Mouse (Mus musculus): ENCODE measurements around the gene Igdcc3. TPM values are rescaled to one million over a fixed set of nuclear protein-coding genes. Genes with fewer than 3 reads are reported as not detected.

Igdcc3 gene
- polyA plus RNA-seq (2012; rRNA removed) = 2.6 and 3.1 TPM in 2 replicates

DNA sequence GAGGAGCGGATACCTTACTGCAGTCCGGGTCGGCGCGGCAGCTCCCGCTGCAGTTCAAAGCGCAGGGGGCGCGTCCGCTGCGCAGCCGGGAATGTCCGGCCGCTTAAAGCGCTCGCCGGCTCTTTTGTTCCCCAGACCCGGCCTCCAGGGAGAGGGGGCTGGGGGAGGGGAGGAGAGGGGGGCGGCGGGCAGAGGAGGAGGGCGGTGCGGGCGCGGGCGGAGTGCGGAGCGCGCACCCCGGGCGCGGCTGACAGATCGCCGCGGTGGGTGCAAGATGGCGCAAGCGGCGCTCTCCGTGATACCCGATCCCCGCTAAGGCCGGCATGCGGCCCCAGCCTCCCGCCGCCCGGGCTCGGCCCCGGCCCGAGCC lies at the start of gene Igdcc3:
TSS of gene Igdcc3 (plus strand) at position 254 of the 370 bp plus-strand sequence.
- DNase-seq (ENCODE audit: extremely low spot score in 1 of 2, low spot score in 1 of 2) = no peak

DNA sequence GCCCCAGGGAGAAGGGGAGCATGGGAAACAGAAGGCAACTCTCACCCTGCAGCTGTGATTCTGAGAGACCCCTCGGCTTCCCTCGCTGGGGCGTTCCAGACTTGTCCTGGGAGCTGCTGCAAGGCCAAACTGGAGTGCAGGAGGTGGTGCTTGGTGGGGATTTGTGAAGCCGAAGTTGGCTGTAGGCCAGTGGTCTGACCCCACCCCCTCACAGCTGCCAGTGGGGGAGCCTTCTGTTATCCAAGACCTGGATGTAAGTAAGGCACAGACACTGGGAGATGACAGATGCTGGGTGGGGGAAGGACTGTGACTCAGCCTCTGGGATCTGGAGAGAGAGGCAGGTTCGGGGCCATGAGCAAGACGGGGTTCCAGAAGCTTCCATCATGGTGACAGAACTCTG lies 46.8 kb upstream of the Igdcc3 start:
- DNase-seq (ENCODE audit: extremely low spot score in 1 of 2, low spot score in 1 of 2) = peak in 1 of 2 experiments; percentile 60

DNA sequence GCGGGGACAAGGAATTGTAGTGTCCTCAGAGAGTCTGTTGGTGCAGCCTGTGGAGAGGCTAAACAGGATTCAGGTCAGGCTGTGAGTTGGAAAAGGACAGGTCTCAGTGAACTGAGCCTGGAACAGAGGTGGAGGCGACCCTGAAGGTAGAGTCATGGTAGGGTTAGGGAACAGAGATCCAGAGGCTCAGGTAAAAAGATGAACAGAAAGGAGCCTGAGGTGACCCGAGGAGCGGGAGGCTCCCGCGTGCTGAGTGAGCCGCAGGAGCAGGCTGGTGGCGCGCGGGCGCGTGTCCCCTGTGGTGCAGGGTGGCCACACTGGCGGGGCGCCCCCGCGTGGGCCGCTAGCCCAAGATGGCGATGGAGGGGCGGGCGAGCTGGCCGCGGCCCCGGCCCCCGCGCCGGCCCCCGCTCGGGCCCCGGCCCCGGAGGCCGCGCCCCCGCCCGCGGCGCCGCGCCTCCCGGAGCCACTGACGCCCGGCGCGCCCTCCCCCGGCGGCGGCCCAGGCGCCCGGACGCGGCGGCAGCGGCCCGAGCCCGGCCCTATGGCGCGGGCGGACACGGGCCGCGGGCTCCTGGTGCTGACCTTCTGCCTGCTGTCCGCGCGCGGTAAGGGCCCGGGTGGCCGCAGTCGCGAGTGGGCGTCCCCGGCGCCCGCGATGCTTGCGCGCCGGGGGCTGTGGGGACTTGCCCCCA lies 39.9 kb upstream of the Igdcc3 start, which contains the start of gene Igdcc4:
TSS of gene Igdcc4 (plus strand) at position 496 of the 695 bp plus-strand sequence.
- peak in 1 of 2 experiments; percentile 33 for DNase-seq (ENCODE audit: extremely low spot score in 1 of 2, low spot score in 1 of 2)

DNA sequence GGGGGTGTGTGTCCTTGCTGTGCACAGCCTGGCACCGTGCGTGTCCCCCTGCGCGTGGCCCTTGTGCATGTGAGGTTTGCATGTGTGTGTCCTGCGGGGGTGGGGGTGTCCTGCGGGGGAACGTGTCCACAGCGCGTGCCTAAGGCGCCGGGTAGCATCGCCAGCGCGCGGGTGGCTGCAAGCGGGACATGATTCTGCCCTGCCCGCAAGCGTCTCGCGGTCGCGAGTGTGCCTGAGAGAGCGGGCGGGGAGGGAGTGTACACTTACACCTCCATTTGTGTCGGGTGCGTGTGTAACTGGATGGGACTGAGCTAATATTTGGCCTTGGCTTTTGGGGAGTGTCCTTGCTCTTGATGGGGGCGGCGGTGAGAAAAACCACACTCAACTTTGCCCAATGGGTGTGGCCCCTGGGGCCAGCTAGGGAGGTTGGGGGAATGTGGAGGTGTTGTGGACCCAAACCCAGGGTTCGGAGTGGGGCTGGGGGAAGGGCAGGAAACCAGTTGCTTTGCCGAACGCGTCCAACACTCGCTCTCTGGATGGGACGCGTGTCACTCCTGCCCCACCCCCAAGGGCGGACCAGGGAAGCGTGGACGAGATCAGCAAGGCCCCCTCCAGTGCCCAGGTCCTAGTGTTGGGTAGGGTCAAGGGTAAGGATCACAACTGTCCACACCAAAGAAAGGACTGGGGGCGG lies 39.2 kb upstream of the Igdcc3 start:
- DNase-seq (ENCODE audit: extremely low spot score in 1 of 2, low spot score in 1 of 2) = peak in 1 of 2 experiments; percentile 34

DNA sequence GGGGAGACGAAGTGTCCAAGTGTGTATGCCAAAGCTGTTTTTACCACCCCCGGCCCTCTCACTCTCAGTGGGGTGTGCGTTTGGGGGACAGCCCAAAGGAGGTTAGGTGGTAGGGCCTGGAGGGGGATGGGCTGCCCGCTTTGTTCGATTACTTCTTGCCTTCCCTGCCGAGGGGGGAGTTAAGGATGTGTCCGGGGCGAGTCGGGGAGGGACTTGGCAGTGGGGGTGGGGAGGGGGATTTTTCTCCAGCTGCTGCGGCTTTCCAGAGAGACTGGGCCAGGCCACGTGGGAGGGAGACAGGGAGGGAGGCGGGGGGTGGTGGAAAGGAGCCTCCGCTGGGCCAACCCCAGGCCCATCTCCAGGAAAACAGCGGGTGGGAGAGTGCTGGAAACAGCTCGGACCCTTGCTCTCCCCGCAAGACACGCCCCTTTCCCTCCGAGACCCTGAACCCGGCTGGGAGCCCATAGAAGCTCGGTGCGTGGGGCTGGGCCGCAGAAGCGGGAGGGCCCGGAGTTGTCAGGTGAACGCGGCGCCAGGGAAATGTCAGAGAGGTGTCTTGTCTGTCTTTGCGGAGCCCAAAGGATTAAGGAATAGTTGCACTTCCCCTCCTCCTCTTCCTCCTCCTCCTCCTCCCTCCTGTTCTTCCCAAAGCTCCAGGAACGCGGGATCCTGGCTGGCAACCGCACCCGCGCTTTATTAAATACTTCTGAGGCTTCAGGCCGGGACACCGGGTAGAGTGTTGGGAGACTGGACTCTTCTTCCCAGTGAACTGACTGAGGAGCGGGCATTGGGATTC lies 38.4 kb upstream of the Igdcc3 start:
- DNase-seq (ENCODE audit: extremely low spot score in 1 of 2, low spot score in 1 of 2) = peak in 1 of 2 experiments; percentile 35

DNA sequence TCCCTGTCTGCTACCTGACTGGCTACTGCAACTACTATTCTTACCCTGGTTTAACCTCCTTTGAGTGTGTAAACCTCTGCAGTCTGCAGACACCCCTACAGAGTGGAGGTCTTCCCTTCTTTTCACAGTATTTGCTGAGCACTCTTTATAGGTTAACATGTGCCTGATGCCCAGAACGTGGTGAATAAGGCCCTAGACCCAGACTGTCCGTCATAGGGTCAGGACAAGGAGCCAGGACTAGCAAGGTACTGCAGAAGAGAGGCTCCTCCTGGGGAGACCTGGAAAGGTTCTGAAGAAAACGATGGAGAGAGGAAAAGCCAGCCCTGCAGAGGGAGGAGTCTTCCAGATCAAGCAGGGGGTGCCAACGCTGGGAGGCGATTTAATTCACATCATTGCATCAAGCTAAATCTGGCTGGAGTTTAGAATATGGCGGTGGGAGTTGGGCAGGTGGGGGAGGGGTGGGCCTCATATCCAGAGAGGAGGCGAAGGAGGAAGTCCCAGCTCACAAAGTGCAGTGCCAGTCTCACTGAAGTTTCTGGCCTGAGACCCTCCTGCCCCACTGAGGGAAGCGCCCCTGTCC lies 37.7 kb upstream of the Igdcc3 start:
- DNase-seq (ENCODE audit: extremely low spot score in 1 of 2, low spot score in 1 of 2) = no peak

DNA sequence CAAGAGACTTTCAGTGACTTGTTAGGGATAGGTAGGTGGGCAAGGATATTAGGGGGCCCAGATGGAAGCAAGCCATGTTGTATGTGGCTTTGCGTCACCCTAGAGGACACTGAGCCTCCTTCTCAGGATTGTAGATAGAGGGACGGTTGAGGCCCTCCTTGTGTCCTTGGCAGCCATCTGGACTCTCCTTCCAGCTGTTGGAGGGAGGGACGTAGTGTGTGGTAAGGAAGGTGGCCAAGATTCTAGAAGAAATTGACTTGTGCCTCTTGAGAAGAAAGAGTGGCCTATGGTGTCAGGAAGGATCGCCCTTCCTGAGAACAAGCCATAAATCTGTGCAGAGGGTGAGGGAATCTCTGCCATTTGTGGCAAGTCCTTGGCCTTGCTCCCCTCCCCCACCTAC lies 34.2 kb upstream of the Igdcc3 start:
- DNase-seq (ENCODE audit: extremely low spot score in 1 of 2, low spot score in 1 of 2) = no peak

DNA sequence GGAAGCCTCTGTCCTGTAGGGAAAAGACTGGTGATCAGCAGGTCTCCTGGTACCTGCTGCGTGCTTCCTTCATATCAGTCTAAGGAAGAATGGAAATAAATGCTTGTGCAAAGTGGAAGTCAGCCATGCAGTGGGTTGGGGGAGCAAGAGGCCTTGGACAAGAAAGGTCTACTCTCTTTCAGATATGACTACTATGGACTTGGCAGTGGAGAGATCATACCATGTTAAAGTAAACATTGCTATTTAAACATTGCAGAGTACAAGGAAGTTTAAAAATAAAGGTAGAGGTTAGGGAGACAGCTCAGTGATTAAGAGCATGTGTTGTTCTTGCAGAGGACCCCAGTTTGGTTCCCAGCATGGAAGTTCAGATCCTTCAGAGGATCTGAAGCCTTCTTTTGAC lies 33.1 kb upstream of the Igdcc3 start:
- no peak for DNase-seq (ENCODE audit: extremely low spot score in 1 of 2, low spot score in 1 of 2)

DNA sequence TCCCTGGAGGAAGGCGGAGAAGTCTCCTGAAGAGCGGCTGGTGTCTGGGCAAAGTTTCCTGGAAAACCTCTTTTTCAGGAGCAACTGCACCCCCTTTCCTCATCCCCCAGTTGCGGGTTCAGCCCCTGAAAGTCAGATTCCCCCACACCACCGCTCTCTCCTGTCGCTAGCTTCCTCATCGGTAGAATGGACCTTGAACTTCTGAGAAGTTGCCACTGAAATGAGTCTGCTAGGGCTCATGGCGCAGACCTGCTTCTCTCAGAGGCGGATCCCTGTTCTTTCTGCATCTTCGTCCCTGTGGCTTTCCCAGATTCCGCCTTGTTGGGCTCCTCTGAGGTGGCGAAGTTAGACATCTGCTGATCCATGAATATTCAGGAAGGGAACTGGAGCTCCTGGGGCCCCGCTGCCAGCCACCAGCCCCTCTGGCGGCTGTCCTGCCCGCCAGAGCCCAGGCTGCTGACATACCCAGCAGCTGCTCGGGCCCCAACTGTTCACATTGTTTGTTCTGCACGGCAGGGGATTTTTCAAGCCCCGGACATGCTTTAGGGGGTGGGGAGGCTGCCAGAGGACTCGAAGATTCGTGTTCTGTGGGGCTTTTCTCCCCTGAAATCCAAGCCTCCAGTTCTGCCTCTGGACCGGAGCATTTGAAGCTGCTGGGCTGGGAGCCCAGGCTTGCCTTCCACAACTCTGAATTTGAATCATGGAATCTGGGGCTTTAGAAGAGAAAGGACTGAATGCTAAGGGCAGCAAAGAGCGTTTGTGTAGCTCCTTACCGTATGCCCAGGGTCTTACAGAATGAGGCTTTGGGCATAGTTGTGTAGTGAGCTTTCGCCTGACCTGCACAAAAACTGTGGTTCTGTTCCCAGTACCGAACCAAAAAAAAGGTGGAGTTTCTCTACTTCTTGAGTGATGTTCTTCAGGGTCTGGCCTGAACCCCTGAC lies 31.6 kb upstream of the Igdcc3 start:
- DNase-seq (ENCODE audit: extremely low spot score in 1 of 2, low spot score in 1 of 2) = peak in 1 of 2 experiments; percentile 56

DNA sequence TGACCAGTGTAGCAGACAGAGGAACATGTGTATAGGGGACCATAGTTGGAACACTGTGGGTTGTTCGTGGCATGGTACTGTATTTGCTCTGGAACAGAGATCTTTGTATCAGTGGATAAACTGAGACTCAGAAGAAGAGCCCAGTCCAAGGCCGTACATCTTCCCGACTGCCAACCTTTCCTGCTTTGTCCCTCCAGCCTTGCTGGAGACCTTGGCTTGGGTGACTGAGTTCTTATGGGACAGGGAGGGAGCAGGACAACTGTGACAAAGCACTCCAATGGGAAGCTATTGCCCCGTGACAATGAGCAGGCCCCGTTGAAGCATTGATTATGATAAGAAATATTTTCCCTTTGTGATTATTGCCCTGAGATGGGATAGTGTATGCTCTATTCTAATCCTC lies 29.3 kb upstream of the Igdcc3 start:
- DNase-seq (ENCODE audit: extremely low spot score in 1 of 2, low spot score in 1 of 2) = no peak

DNA sequence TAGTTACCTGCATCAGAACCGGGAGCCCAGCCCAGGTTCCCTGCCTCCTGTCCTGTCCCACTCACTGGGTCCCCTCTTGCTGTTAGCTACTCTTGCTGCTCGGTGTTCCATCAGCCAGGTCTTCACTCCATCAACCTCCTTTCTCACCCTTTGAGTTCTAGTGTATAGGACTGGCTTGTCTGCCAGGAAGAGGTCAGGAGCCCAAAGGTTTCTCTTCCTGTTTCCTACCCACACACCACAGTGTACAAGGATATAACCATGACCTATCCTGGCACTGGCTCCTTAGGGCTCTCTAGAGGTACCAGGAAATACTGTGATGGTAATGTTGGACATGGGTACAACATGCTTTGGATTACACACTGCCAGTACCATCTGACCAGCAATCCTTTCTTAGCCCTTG lies 27.3 kb upstream of the Igdcc3 start:
- no peak for DNase-seq (ENCODE audit: extremely low spot score in 1 of 2, low spot score in 1 of 2)

DNA sequence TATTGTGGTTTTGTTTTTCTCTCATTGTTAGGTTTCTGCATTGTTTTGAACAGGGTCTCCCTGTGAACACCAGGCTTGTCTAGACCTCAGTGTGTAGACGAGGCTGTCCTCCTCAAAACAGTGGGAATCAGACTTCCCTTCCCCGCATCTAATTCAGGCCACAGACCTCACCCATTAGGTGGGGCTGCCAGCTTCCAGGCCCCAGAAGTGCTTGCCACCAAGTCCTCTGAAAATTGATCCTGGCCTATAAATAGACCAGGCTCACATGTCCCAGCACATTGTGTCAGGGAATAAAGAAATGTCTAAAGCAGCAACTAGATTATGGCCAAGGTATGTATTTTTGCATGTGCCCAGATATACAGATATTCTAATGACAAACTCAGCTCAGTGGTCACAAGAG lies 25.1 kb upstream of the Igdcc3 start:
- no peak for DNase-seq (ENCODE audit: extremely low spot score in 1 of 2, low spot score in 1 of 2)

DNA sequence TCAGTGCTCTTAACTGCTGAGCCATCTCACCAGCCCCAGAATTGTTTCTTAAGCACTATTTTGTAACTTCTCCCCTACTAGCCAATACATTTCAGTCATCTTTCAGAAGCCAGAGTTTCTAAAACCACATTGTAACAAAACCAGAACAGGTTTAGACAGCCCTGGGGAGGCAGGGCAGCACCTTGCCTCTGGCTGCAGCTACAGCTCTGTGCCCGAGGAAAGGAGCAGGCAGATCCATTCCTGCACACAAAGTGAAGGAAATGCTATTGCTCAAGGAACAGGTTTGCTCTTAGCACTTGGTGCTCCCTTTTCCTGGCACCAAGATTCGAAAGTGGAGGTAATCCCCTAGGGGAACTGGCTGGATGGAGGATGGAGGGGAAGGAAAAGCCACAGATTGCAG lies 23.5 kb upstream of the Igdcc3 start:
- DNase-seq (ENCODE audit: extremely low spot score in 1 of 2, low spot score in 1 of 2) = no peak

DNA sequence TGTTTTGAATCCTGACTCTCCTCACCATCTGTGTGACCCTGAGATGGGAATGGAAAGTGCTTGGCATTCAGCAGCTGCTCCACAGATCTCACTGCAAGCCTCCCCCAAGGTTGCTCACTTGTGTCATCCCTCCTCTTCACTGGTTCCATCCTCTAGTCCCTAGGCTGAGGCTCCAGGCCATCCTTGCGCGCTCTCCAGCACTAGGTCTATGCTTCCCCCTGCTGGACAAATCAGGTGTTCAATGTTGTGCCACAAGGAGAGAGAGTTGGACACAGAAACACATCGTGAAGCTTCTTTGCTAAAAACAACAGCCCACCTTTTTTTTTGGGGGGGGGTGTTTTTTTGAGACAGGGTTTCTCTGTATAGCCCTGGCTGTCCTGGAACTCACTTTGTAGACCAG lies 20.1 kb upstream of the Igdcc3 start:
- peak; percentile 52 to 91 for DNase-seq (ENCODE audit: extremely low spot score in 1 of 2, low spot score in 1 of 2)

DNA sequence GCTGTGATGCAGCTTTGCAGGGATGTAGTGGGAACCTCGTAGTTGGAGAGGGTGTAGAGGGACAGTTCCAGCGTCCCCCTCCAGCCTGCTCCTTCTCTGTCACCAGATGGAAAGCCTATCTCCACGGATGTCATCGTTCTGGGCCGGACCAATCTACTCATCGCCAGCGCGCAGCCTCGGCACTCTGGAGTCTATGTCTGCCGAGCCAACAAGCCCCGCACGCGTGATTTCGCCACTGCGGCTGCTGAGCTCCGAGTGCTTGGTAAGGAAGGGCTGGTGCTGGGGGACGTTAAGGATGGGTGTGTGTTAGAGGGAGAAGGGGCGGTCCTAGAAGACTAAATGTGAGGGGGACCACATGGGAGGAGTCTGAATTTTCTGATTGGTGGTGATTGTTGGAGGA lies 18.4 kb upstream of the Igdcc3 start:
- DNase-seq (ENCODE audit: extremely low spot score in 1 of 2, low spot score in 1 of 2) = peak; percentile 63 to 73

DNA sequence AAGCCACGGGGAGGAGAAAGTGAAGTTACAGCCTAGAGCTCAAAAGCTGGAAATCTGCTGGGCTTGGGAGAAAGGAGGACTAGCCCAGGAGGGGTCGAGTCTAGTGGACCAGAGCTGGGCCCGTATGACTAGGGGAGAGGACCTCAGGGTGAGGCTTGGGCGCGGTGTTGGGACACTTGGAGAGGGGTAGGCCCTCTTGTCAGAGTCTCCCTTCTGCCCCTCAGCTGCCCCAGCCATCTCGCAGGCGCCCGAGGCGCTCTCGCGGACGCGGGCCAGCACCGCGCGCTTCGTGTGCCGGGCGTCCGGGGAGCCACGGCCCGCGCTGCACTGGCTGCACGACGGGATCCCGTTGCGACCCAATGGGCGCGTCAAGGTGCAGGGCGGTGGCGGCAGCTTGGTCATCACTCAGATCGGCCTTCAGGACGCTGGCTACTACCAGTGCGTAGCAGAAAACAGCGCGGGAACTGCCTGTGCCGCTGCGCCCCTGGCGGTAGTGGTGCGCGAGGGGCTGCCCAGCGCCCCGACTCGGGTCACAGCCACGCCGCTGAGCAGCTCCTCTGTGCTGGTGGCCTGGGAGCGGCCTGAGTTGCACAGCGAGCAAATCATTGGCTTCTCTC lies 17.3 kb upstream of the Igdcc3 start:
- no peak for DNase-seq (ENCODE audit: extremely low spot score in 1 of 2, low spot score in 1 of 2)

DNA sequence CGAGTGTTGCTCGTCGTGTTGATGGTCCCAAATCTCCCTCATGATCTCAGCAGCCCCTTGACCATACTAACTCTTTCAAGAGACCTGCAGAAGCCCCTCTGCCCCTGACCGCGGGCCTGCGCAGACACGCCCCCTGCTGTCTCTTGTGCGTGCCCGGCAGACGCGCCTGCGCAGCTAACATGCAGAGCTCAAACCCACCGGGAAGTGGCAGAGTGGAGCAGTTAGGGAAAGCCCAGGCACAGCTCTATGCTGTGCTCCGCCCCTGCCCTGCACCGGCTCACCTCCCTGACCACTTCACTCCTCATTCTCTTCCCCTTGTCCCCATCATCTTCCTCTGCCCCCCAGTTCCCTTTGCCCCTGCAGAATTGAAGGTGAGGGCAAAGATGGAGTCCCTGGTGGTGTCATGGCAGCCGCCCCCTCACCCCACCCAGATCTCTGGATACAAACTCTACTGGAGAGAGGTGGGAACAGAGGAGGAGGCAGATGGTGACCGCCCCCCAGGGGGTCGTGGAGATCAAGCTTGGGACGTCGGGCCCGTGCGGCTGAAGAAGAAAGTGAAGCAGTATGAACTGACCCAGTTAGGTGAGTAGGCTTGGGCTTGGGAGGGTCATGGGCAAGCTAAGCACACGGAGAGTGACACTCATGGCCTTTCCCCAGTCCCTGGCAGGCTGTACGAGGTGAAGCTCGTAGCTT lies 12.7 kb upstream of the Igdcc3 start:
- DNase-seq (ENCODE audit: extremely low spot score in 1 of 2, low spot score in 1 of 2) = no peak

DNA sequence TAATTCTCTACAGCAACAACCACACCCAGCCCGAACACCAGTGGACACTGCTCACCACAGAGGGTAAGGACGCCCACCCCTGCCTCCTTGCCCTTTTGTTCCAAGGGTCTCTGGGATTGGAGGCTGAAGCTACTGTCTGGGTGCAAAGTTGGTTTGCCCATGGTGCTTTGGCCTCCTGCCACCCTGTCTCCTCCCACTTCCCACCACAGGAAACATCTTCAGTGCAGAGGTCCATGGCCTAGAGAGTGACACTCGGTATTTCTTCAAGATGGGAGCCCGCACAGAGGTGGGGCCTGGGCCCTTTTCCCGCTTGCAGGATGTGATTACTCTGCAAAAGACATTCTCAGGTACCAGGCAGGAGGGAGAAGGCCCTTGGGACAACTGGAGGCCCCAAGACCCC lies 9.3 kb upstream of the Igdcc3 start:
- no peak for DNase-seq (ENCODE audit: extremely low spot score in 1 of 2, low spot score in 1 of 2)

DNA sequence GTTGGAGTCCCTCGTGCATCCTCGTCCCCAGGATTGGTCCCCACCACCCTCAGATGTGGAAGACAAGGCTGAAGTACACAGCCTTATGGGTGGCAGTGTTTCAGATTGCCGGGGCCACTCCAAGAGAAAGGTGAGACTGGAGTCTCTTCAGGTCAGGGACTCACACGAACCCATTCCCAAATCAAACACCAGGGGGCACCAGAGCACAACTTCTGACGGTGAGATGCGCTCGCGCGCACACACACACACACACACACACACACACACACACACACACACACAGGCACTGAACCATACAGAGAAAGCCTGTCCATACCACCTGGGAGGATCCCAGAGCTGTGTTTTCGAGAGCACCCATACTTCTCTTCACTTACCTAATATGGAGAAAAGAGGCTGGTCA lies 7.2 kb upstream of the Igdcc3 start:
- DNase-seq (ENCODE audit: extremely low spot score in 1 of 2, low spot score in 1 of 2) = peak; percentile 35 to 88
